Mouse (Mus musculus): Measurements from ENCODE around the gene Adh7.

Adh7 gene

GRCm38 (mm10) chr3:138254205-138254604 is 36.6 kb downstream of the Adh7 start:
- DNase-seq (ENCODE audit: low spot score), result no peak

- DNase-seq (ENCODE audit: low spot score), result no peak
Measured at GRCm38 (mm10) chr3:138255366-138255765, 37.8 kb downstream of the Adh7 start.

GRCm38 (mm10) chr3:138255780-138256550 is 38.4 kb downstream of the Adh7 start:
- DNase-seq (ENCODE audit: low spot score), result no peak

GRCm38 (mm10) chr3:138260721-138261669 is 43.4 kb downstream of the Adh7 start, which contains the start of gene Adh1:
Gene Adh1 (plus strand): TSS chr3:138260991.
- no peak for DNase-seq (ENCODE audit: low spot score)

GRCm38 (mm10) chr3:138262568-138262967 is 45.0 kb downstream of the Adh7 start:
- DNase-seq (ENCODE audit: low spot score), result no peak

- no peak for DNase-seq (ENCODE audit: low spot score)
Measured at GRCm38 (mm10) chr3:138263154-138263930, 45.8 kb downstream of the Adh7 start.

- DNase-seq (ENCODE audit: low spot score), result no peak
Measured at GRCm38 (mm10) chr3:138264648-138265047, 47.1 kb downstream of the Adh7 start.

GRCm38 (mm10) chr3:138270507-138270906 is 52.9 kb downstream of the Adh7 start:
- DNase-seq (ENCODE audit: low spot score), result no peak

- no peak for DNase-seq (ENCODE audit: low spot score)
Measured at GRCm38 (mm10) chr3:138271297-138271696, 53.7 kb downstream of the Adh7 start.

GRCm38 (mm10) chr3:138273080-138273479 is 55.5 kb downstream of the Adh7 start:
- DNase-seq (ENCODE audit: low spot score), result no peak

- DNase-seq (ENCODE audit: low spot score), result no peak
Measured at GRCm38 (mm10) chr3:138275100-138275499, 57.5 kb downstream of the Adh7 start.

- no peak for DNase-seq (ENCODE audit: low spot score)
Measured at GRCm38 (mm10) chr3:138282556-138282955, 65.0 kb downstream of the Adh7 start.

Data from ovary, postnatal 10 days (tissue).